Mouse (Mus musculus) neural tube, embryonic 12.5 days (tissue): Measurements from ENCODE around the gene Scrn1. TPM values are rescaled to one million over a fixed set of nuclear protein-coding genes. Genes with fewer than 3 reads are reported as not detected.
A peak's percentile ranks its signal among the peaks of the same experiment; 100 is the strongest.

ENCODE experiments used
- ATAC-seq: fragments of 200-750 bp; cut with Nextera tagmentation; 2 replicates; pipeline ENCODE4 v1.8.0; 2017; ENCODE audit warnings: low read depth, mild to moderate bottlenecking, moderate TSS enrichment, moderate library complexity; ENCODE audit not compliant: low FRiP score
- H3K27ac ChIP-seq: fragments of 300-500 bp; sonication (generic); 2 replicates; pipeline ENCODE4 v1.5.1; 2016
- H3K27me3 ChIP-seq: fragments of 300-500 bp; sonication (generic); replicated peaks from 2 replicates; pipeline ENCODE4 v1.6.1; 2016; ENCODE audit warnings: mild to moderate bottlenecking
- H3K36me3 ChIP-seq: fragments of 300-500 bp; sonication (generic); 2 replicates; pipeline ENCODE4 v1.6.1; 2016; ENCODE audit warnings: mild to moderate bottlenecking
- H3K4me1 ChIP-seq: fragments of 300-500 bp; sonication (generic); 2 replicates; pipeline ENCODE4 v1.6.1; 2016
- H3K4me2 ChIP-seq: fragments of 300-500 bp; sonication (generic); replicated peaks from 2 replicates; pipeline ENCODE4 v1.6.1; 2016; ENCODE audit warnings: mild to moderate bottlenecking
- H3K4me3 ChIP-seq: fragments of 300-500 bp; sonication (generic); 2 replicates; pipeline ENCODE4 v1.5.1; 2016
- H3K9ac ChIP-seq: fragments of 300-500 bp; sonication (generic); 2 replicates; pipeline ENCODE4 v1.6.1; 2016; ENCODE audit warnings: mild to moderate bottlenecking
- H3K9me3 ChIP-seq: fragments of 300-500 bp; sonication (generic); 2 replicates; pipeline ENCODE4 v1.6.1; 2016; ENCODE audit warnings: mild to moderate bottlenecking
- whole genome bisulfite sequencing: fragments of 180-500 bp; shearing (Covaris S2); methylation state at CpG from one replicate; pipeline ENCODE4 v1.1.7; 2016; 5-methylcytosine and 5-hydroxymethylcytosine counted together
- polyA plus RNA-seq: library from polyadenylated mRNA; unstranded; fragments of >200 nt; fragmentation: Nextera tagmentation; extraction: Ambion mirVana; gene quantifications from 2 replicates; pipeline ENCODE4 v1.2.1, GENCODE M21; 2016

The Scrn1 gene
- polyA plus RNA-seq, 1 experiment from 2014 or later, result 88.2 TPM

GRCm38 (mm10) chr6:54563561-54563960 lies 2.7 kb downstream of the Scrn1 start:
- 94% methylated on average over 4 of the region's 4 CpGs for WGBS
- no peak for ATAC-seq
- H3K9me3 ChIP-seq, result no peaks in the 10 kb centered on the region
- no peak overlapping the region for H3K27ac ChIP-seq
- H3K27me3 ChIP-seq, result no peaks in the 10 kb centered on the region
- H3K36me3 ChIP-seq, result no peaks in the 10 kb centered on the region
- H3K4me2 ChIP-seq, result peak overlapping the region; percentile 85
- H3K4me1 ChIP-seq, result peaks cover 34% of the 10 kb centered on the region
- H3K9ac ChIP-seq, result no peak overlapping the region
- H3K4me3 ChIP-seq, result 0 out of 2 replicates have a peak overlapping the region, but pooled peaks have one; percentile 61

- H3K27ac ChIP-seq, result no peak overlapping the region
- peaks cover 27% of the 10 kb centered on the region for H3K4me1 ChIP-seq
- H3K4me2 ChIP-seq, result no peak overlapping the region
- WGBS, result 74% methylated on average over 17 of the region's 17 CpGs
- no peaks in the 10 kb centered on the region for H3K9me3 ChIP-seq
- H3K27me3 ChIP-seq, result no peaks in the 10 kb centered on the region
- H3K4me3 ChIP-seq, result no peak overlapping the region
- H3K36me3 ChIP-seq, result no peaks in the 10 kb centered on the region
- no peak overlapping the region for H3K9ac ChIP-seq
- no peak for ATAC-seq
Observed at GRCm38 (mm10) chr6:54562018-54562809, 4.1 kb downstream of the Scrn1 start.

- 58% methylated on average over 7 of the region's 7 CpGs for WGBS
Observed at GRCm38 (mm10) chr6:54558466-54558865, 7.8 kb downstream of the Scrn1 start.

GRCm38 (mm10) chr6:54557671-54558070 lies 8.6 kb downstream of the Scrn1 start:
- no peak for ATAC-seq
- Histone ChIP-seq H3K4me1 (peaks cover 36% of the 10 kb centered on the region), H3K4me2 (no peak overlapping the region), H3K4me3 (no peak overlapping the region), H3K9me3 (no peaks in the 10 kb centered on the region), H3K9ac (no peak overlapping the region), H3K27me3 (no peaks in the 10 kb centered on the region), H3K27ac (no peak overlapping the region), H3K36me3 (no peaks in the 10 kb centered on the region)
- 93% methylated on average over 7 of the region's 7 CpGs for WGBS

More at GRCm38 (mm10) chr6:54558466-54558865, 7.8 kb downstream of the Scrn1 start:
- no peaks in the 10 kb centered on the region for H3K36me3 ChIP-seq
- no peak overlapping the region for H3K9ac ChIP-seq
- no peaks in the 10 kb centered on the region for H3K9me3 ChIP-seq
- H3K4me2 ChIP-seq, result no peak overlapping the region
- no peak for ATAC-seq
- H3K27me3 ChIP-seq, result no peaks in the 10 kb centered on the region
- no peak overlapping the region for H3K27ac ChIP-seq
- peaks cover 29% of the 10 kb centered on the region for H3K4me1 ChIP-seq
- H3K4me3 ChIP-seq, result no peak overlapping the region

DNA sequence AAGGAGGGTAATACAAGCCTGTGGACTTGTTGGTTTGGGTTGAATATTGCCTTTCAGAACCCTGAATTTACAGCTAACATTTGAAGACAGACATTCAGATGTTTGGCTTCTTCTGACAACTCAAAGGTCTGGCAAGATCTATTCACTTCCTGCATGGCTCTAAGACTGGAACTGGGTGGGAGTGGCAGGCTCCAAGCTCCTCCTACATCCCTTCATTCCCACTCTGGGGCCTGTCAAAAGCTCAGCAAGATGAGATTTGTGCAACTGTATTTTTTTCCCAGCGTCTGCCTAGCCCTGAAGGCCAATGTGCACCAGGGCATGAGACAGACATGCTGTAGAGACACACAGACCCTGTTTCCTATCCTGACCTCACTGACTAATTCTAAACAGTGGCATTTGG lies 10.5 kb downstream of the Scrn1 start:
- H3K27ac ChIP-seq, result no peak overlapping the region
- WGBS, result 44% methylated on average over 1 of the region's 1 CpGs
- H3K4me2 ChIP-seq, result no peak overlapping the region
- H3K4me1 ChIP-seq, result peaks cover 42% of the 10 kb centered on the region
- no peak overlapping the region for H3K4me3 ChIP-seq
- no peaks in the 10 kb centered on the region for H3K36me3 ChIP-seq
- H3K9me3 ChIP-seq, result no peaks in the 10 kb centered on the region
- H3K9ac ChIP-seq, result no peak overlapping the region
- no peak for ATAC-seq
- H3K27me3 ChIP-seq, result no peaks in the 10 kb centered on the region

DNA sequence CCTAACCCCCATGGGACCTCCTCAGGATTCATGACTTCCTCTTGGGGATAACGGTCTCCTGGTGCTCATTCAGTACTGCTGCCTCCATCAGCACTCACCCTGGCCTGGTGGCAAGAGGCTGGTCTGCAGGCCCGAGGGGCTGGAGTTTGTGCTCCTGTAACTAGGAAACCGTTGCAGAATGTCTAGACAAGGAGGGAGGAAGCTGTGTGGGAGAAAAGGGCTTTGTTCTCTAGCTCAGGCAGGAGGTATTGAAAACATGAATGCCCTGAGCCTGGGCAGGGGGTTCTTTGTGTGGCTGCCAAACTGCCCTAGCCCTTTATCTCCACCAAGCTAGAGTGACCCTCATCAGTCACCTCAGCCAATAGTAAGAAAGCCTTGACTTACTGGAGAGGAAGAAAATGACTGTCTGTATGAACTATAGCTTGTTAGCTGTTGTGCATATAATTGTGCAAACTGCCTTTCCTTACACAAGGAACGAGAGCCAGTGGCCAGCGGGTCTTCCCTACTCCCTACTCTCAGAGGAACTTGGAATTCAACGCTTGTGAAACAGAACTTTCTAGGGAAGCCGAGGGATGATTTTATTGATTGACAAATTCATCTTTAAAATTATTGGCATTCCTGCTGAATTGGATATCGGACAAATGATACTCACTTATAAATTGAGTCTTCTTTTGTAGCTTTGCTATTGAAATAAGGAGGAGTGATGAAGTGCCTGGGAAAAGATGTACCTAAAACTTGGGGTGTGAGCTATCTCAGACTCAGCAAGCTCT lies 11.8 kb downstream of the Scrn1 start:
- H3K4me3 ChIP-seq, result no peak overlapping the region
- ATAC-seq, result peak; percentile 85
- peaks cover 42% of the 10 kb centered on the region for H3K4me1 ChIP-seq
- H3K36me3 ChIP-seq, result no peaks in the 10 kb centered on the region
- H3K4me2 ChIP-seq, result peak overlapping the region; percentile 26; the same call in 1 of the 2 replicates
- H3K27me3 ChIP-seq, result no peaks in the 10 kb centered on the region
- H3K9me3 ChIP-seq, result no peaks in the 10 kb centered on the region
- no peak overlapping the region for H3K9ac ChIP-seq
- WGBS, result 14% methylated on average over 8 of the region's 8 CpGs
- peak overlapping the region; percentile 38; the same call in 1 of the 2 replicates for H3K27ac ChIP-seq

DNA sequence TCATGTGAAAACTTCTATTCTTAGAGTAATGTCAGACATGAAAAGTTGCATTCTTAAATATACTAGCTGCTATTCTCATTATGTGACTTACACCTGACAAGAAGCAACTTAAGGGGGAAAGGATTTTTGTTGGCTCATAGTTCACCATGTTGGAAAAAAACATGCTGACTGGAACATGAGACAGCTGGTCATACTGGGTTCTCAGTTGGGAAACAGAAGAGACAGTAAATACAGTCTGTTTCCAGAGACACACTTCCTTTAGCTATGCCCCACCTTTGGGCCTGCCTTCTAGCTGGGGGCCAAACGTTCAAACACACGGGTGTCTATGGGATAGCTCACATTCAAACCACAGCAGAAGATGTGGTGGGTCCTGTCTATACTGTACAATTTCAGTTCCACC lies 12.7 kb downstream of the Scrn1 start:
- Histone ChIP-seq H3K27me3 (no peaks in the 10 kb centered on the region), H3K9me3 (no peaks in the 10 kb centered on the region), H3K27ac (peak overlapping the region; percentile 43; the same call in 1 of the 2 replicates), H3K36me3 (no peaks in the 10 kb centered on the region), H3K4me1 (peaks cover 50% of the 10 kb centered on the region), H3K9ac (no peak overlapping the region), H3K4me3 (no peak overlapping the region), H3K4me2 (no peak overlapping the region; the same call in 1 of the 2 replicates)
- no peak for ATAC-seq
- 60% methylated on average over 2 of the region's 2 CpGs for WGBS

DNA sequence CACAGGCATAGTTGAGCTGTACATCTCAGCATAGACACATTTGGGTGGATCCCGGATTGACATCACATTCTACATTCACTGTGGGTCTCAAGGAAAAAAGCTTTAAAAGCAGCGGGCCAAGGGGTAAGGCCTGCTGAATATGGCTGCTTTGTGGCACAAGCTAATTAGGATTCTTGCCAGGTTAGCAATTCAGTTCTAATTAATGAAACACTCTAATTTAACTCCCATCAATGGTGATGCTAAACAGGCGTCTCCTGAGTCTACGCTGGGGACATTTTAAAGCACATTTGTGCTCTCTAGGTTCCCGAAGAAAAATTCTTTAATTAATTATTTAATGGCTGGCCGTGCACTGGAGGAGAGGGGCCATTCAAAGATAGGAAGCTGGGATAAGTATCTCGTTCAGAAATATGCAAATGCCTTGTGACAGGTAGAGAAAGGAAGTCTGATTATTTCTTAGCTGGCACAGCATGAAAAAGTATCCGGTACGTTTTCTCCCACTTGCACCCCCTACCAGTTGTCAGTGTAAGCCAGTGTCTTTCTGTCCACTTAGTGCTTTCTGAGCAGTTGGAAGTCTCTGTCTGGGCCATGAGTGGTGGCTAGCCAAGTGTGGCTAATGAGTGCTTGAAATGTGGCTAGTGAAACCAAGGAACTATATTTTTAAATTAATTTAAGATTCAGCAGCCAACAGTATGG lies 13.4 kb downstream of the Scrn1 start:
- Histone ChIP-seq H3K4me1 (peaks cover 55% of the 10 kb centered on the region), H3K9me3 (no peaks in the 10 kb centered on the region), H3K4me2 (no peak overlapping the region), H3K36me3 (no peaks in the 10 kb centered on the region), H3K4me3 (no peak overlapping the region), H3K27ac (no peak overlapping the region), H3K27me3 (no peaks in the 10 kb centered on the region), H3K9ac (no peak overlapping the region)
- 31% methylated on average over 9 of the region's 9 CpGs for WGBS
- ATAC-seq, result peak; percentile 49

DNA sequence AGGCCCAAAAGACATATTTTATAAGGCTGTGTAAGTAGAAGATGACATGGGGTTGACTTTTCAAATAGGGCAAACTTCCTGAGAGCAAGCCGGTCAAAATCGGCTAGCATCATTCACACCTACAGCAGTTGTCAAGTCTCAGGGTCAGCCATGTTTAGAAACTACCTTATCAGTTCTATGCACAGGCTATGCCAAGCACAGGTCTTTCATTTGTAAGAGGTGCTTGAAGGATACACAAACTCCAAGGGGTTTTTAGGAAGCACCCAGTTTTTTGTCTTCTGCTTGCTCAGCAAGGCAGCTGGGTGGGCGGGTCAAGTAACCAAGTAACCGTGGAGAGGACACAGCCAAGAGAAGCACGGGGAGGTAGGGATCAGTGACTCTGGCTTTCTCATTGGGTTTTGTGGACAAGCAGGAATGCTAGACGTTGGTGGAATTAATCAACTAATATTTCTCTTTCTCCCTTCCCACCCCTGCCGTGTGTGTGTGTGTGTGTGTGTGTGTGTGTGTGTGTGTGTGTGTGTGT lies 15.4 kb downstream of the Scrn1 start:
- Histone ChIP-seq H3K9ac (no peak overlapping the region), H3K9me3 (no peaks in the 10 kb centered on the region), H3K36me3 (no peaks in the 10 kb centered on the region), H3K27me3 (no peaks in the 10 kb centered on the region), H3K27ac (no peak overlapping the region), H3K4me2 (no peak overlapping the region), H3K4me3 (no peak overlapping the region), H3K4me1 (peaks cover 54% of the 10 kb centered on the region)
- 68% methylated on average over 7 of the region's 7 CpGs for WGBS
- no peak for ATAC-seq

GRCm38 (mm10) chr6:54549311-54549710 lies 17.0 kb downstream of the Scrn1 start:
- H3K4me3 ChIP-seq, result no peak overlapping the region
- ATAC-seq, result no peak
- H3K4me2 ChIP-seq, result no peak overlapping the region
- peaks cover 39% of the 10 kb centered on the region for H3K4me1 ChIP-seq
- no peaks in the 10 kb centered on the region; the same call in 1 of the 2 replicates for H3K36me3 ChIP-seq
- no peak overlapping the region for H3K9ac ChIP-seq
- no peaks in the 10 kb centered on the region for H3K9me3 ChIP-seq
- WGBS, result 69% methylated on average over 4 of the region's 4 CpGs
- no peaks in the 10 kb centered on the region for H3K27me3 ChIP-seq
- H3K27ac ChIP-seq, result no peak overlapping the region

GRCm38 (mm10) chr6:54548314-54549019 lies 17.8 kb downstream of the Scrn1 start:
- H3K4me3 ChIP-seq, result no peak overlapping the region
- no peaks in the 10 kb centered on the region for H3K9me3 ChIP-seq
- H3K4me1 ChIP-seq, result peaks cover 31% of the 10 kb centered on the region
- H3K27ac ChIP-seq, result no peak overlapping the region
- no peak overlapping the region for H3K9ac ChIP-seq
- WGBS, result 72% methylated on average over 13 of the region's 13 CpGs
- ATAC-seq, result peak; percentile 43; the same call in 1 of the 2 replicates
- no peaks in the 10 kb centered on the region for H3K27me3 ChIP-seq
- H3K4me2 ChIP-seq, result no peak overlapping the region
- H3K36me3 ChIP-seq, result peaks cover 4% of the 10 kb centered on the region
